Mouse (Mus musculus) embryonic fibroblast, embryonic 13.5 days (primary cell): ENCODE results near the gene Etfbkmt.

Source experiments
- CTCF ChIP-seq: IDR thresholded peaks from 2 replicates; pipeline ENCODE4 v1.5.1; 2011; ENCODE audit warnings: mild to moderate bottlenecking, control low read depth, low read length, moderate library complexity, borderline replicate concordance; ENCODE audit not compliant: insufficient read depth
- POLR2A ChIP-seq: IDR thresholded peaks from 2 replicates; pipeline ENCODE4 v1.6.1; 2011; ENCODE audit warnings: low read depth, mild to moderate bottlenecking, control low read depth, low read length, moderate library complexity

DNA sequence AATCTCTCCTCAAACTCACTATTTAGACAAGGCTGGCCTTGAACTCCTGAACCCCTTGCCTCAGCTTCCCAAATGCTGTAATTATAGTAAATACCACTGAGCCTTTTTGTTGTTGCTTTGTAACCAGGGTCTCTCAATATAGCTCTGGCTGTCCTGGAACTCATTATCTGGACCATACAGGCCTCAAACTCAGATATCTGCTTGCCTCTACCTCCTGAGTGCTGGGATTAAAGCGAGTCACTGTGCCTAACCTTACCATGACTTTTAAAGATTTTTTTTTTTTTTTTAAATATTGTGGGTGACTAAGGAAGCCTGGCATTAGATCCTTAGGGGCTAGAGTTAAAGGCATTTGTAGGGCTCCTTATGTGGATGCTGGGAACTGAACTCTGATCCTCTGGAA lies 44.4 kb downstream of the Etfbkmt start:
- TF ChIP-seq CTCF (no peak), POLR2A (no peak)
